Mouse (Mus musculus) heart, postnatal 10 days (tissue): ENCODE measurements around the gene Gabarap. TPM values are rescaled to one million over a fixed set of nuclear protein-coding genes. Genes with fewer than 3 reads are reported as not detected.
A peak's percentile ranks its signal among the peaks of the same experiment; 100 is the strongest.
"Not testable (repeated sequence)": the region's sequence is repeated elsewhere in the genome, so short reads cannot be mapped to it uniquely, and the experiment has no call there.

Source experiments
- DNase-seq, 2 experiments: peaks; one replicate each; pipeline ENCODE4 v3.0.0; 2021
- intact Hi-C: fragments of 180-260 bp; cut with DNase I; formaldehyde crosslinking; loops from one replicate; pipeline ENCODE4 v1.15.1; 2025
- total RNA-seq, 2 experiments: library from RNA; stranded (reverse); gene quantifications; 2 replicates each; pipeline ENCODE4 v1.2.3; 2021

The Gabarap gene
- total RNA-seq, 2 experiments from 2014 or later = 275 to 295 TPM

GRCm38 (mm10) chr11:69996161-69997061 lies 5.5 kb downstream of the Gabarap start:
- DNase-seq = peak; percentile 57 to 70
- intact Hi-C loops = loop anchor here (2.0 kb wide), 1 partner anchor 16 kb away; the partner anchor contains the start of gene Ctdnep1

- intact Hi-C loops = loop anchor here (2.0 kb wide), 1 partner anchor 16 kb away; the partner anchor contains the start of gene Ctdnep1
- DNase-seq = peak; percentile 92 to 93
Observed at GRCm38 (mm10) chr11:69997070-69997509, 6.1 kb downstream of the Gabarap start.

- DNase-seq = no peak
- intact Hi-C loops = no loop called here
Observed at GRCm38 (mm10) chr11:69998567-69999491, 7.9 kb downstream of the Gabarap start.

GRCm38 (mm10) chr11:69999666-70000065 lies 8.7 kb downstream of the Gabarap start:
- intact Hi-C loops = no loop called here
- DNase-seq = no peak

GRCm38 (mm10) chr11:70000396-70000898 lies 9.5 kb downstream of the Gabarap start, which contains the start of gene Dvl2:
TSS of gene Dvl2 (plus strand) at chr11:70000595.
- intact Hi-C loops = no loop called here
- DNase-seq = peak; percentile 90 to 93

- no peak for DNase-seq
- intact Hi-C loops = no loop called here
Observed at GRCm38 (mm10) chr11:70001159-70001558, 10.2 kb downstream of the Gabarap start.

GRCm38 (mm10) chr11:70001865-70002264 lies 10.9 kb downstream of the Gabarap start:
- intact Hi-C loops = no loop called here
- peak; percentile 53 to 69 for DNase-seq

- no peak for DNase-seq
- intact Hi-C loops = no loop called here
Observed at GRCm38 (mm10) chr11:70002471-70002870, 11.5 kb downstream of the Gabarap start.

GRCm38 (mm10) chr11:70005521-70005920 lies 14.6 kb downstream of the Gabarap start:
- intact Hi-C loops = loop anchor here (2.0 kb wide), 1 partner anchor 71 kb away; the partner anchor contains the start of gene Ybx2
- no peak for DNase-seq

GRCm38 (mm10) chr11:70010033-70010432 lies 19.1 kb downstream of the Gabarap start:
- DNase-seq = no peak
- intact Hi-C loops = no loop called here

GRCm38 (mm10) chr11:70010548-70010947 lies 19.6 kb downstream of the Gabarap start:
- DNase-seq = no peak
- intact Hi-C loops = no loop called here

- intact Hi-C loops = no loop called here
- DNase-seq = no peak
Observed at GRCm38 (mm10) chr11:70010961-70011360, 20.0 kb downstream of the Gabarap start.

GRCm38 (mm10) chr11:70012931-70013330 lies 22.0 kb downstream of the Gabarap start:
- intact Hi-C loops = no loop called here
- DNase-seq = no peak

- intact Hi-C loops = no loop called here
Observed at GRCm38 (mm10) chr11:70013408-70013807, 22.5 kb downstream of the Gabarap start.

GRCm38 (mm10) chr11:70014051-70014450 lies 23.1 kb downstream of the Gabarap start:
- intact Hi-C loops = no loop called here
- DNase-seq = no peak

More at GRCm38 (mm10) chr11:70013408-70013807, 22.5 kb downstream of the Gabarap start:
- no peak for DNase-seq

- DNase-seq = peak; percentile 91 to 93
- intact Hi-C loops = no loop called here
Observed at GRCm38 (mm10) chr11:70014880-70015558, 24.1 kb downstream of the Gabarap start, which contains the start of gene Acadvl. TSS of gene Acadvl (minus strand) at chr11:70015411.

GRCm38 (mm10) chr11:70015677-70016076 lies 24.7 kb downstream of the Gabarap start:
- DNase-seq = no peak
- intact Hi-C loops = no loop called here

- intact Hi-C loops, DNase-seq: not testable (repeated sequence)
Observed at GRCm38 (mm10) chr11:70016177-70016576, 25.2 kb downstream of the Gabarap start.

GRCm38 (mm10) chr11:70016669-70017068 lies 25.7 kb downstream of the Gabarap start, which contains the start of gene Dlg4:
TSS of gene Dlg4 (plus strand) at chr11:70016942.
- intact Hi-C loops = no loop called here
- no peak for DNase-seq
